ENCODE assay signal across 9 mouse cellular contexts in the genomic region with DNA sequence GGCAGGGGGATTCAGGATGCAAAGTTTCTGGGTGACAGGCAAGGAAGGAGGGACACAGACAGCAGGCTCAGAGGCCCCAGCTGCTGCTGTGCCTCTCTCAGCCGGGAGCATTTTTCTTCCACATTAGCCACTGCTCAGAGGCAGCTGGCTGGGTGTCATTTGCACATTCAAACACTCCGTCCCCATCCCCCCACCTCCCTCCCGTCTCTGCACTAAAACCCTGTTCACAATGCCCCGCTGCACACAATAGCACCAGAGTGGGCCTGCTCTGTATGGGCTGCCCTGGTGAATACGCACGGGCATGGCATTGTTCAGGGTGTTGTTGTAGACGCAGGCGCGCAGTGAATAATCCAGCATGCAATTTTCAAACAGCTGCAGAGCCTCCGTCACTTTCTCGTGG.
A peak's percentile ranks its signal among the peaks of the same experiment; 100 is the strongest.
DNase-seq lines count a peak whose midpoint lies in the region; ATAC-seq and TF ChIP-seq lines count a peak whose summit lies in the region.
"Had no signal": no experiment of that assay in that cellular context is flagged by ENCODE, and none has a peak within 500 bp of the region (broad histone marks: within the 10 kb centered on the region; RNA-seq: fewer than 3 reads in every experiment).

No protein-coding gene starts in this region.

- 9% methylated on average over 11 of the region's 11 CpGs for WGBS in hindbrain, postnatal 0 days
- 4% methylated on average over 11 of the region's 11 CpGs for WGBS in neural tube, embryonic 13.5 days

- H3K4me2 ChIP-seq in hindbrain, postnatal 0 days (ENCODE audit: low read depth, low read length) = 0 out of 2 replicates have a peak overlapping the region, but pooled peaks have one; percentile 5
- peak overlapping the region; percentile 25; the same call in 1 of the 2 replicates for H3K4me2 ChIP-seq in neural tube, embryonic 13.5 days

- peak; percentile 80 for ATAC-seq in hindbrain, postnatal 0 days
- peak; percentile 93 for ATAC-seq in neural tube, embryonic 13.5 days (ENCODE audit: low read depth)
- ATAC-seq in megakaryocyte-erythroid progenitor cell, adult 5-6 weeks (replicated peaks; ENCODE audit: low FRiP score, low TSS enrichment, poor library complexity, severe bottlenecking) = no peak

- 0 out of 2 replicates have a peak overlapping the region, but pooled peaks have one; percentile 13 for H3K9ac ChIP-seq in hindbrain, postnatal 0 days (replicated peaks; ENCODE audit: low read length)
- peak overlapping the region; percentile 49 for H3K9ac ChIP-seq in neural tube, embryonic 13.5 days

- H3K36me3 ChIP-seq in hindbrain, postnatal 0 days (ENCODE audit: insufficient read depth, low read length) = no peaks in the 10 kb centered on the region
- peaks cover 5% of the 10 kb centered on the region; the same call in 1 of the 2 replicates for H3K36me3 ChIP-seq in neural tube, embryonic 13.5 days

- H3K4me1 ChIP-seq in hindbrain, postnatal 0 days (ENCODE audit: insufficient read depth, low read length) = peaks cover 9% of the 10 kb centered on the region
- H3K4me1 ChIP-seq in neural tube, embryonic 13.5 days (replicated peaks) = peaks cover 49% of the 10 kb centered on the region

- H3K27me3 ChIP-seq in hindbrain, postnatal 0 days (ENCODE audit: insufficient read depth, low read length) = no peaks in the 10 kb centered on the region
- H3K27me3 ChIP-seq in neural tube, embryonic 13.5 days = no peaks in the 10 kb centered on the region

- H3K4me3 ChIP-seq in hindbrain, postnatal 0 days (ENCODE audit: low read length) = no peak overlapping the region
- no peak overlapping the region for H3K4me3 ChIP-seq in neural tube, embryonic 13.5 days
- H3K4me3 ChIP-seq: erythroblast, embryonic 14.5 days had no signal

- H3K9me3 ChIP-seq in hindbrain, postnatal 0 days (ENCODE audit: low read length) = no peaks in the 10 kb centered on the region
- no peaks in the 10 kb centered on the region for H3K9me3 ChIP-seq in neural tube, embryonic 13.5 days

- peak; percentile 38 for DNase-seq in layer of hippocampus, adult 11-12 months (ENCODE audit: low spot score)
- no peak for DNase-seq in layer of hippocampus, adult 9-10 months (ENCODE audit: low spot score)
- DNase-seq in embryo, embryonic 11.5 days (ENCODE audit: low read depth, low spot score) = peak; percentile 49
- peak; percentile 72 for DNase-seq in hindbrain, postnatal 0 days (ENCODE audit: low spot score)
- no peak for DNase-seq in gastrocnemius, adult 8-10 months (ENCODE audit: low spot score in 2 of 2)
- no peak for DNase-seq in heart, adult 8-10 months (ENCODE audit: low spot score)

- H3K27ac ChIP-seq in hindbrain, postnatal 0 days = peak overlapping the region; percentile 64; the same call in 1 of the 2 replicates
- H3K27ac ChIP-seq in neural tube, embryonic 13.5 days (replicated peaks) = peak overlapping the region; percentile 91

- TF ChIP-seq CTCF in hindbrain, postnatal 0 days (IDR thresholded peaks at IDR 0.05; ENCODE audit: low read depth) = no peak

Comparison
In these comparisons a context has a peak if more than half of its experiments do, and no peak if none do; other contexts are left out.
1. DNase-seq: peak in layer of hippocampus, adult 11-12 months (single experiment), embryo, embryonic 11.5 days (single experiment) and hindbrain, postnatal 0 days (single experiment); none in layer of hippocampus, adult 9-10 months (single experiment), gastrocnemius, adult 8-10 months (0 of 2) and heart, adult 8-10 months (single experiment).